Mouse (Mus musculus): ENCODE results near the gene Rhox4c.
"Not testable (repeated sequence)": the region's sequence is repeated elsewhere in the genome, so short reads cannot be mapped to it uniquely, and the experiment has no call there.

Rhox4c gene

GRCm38 (mm10) chrX:37480037-37480436 is at the start of gene Rhox4c:
TSS of gene Rhox4c (plus strand) at chrX:37480337.
- not testable (repeated sequence) for DNase-seq (ENCODE audit: low spot score)

DNA sequence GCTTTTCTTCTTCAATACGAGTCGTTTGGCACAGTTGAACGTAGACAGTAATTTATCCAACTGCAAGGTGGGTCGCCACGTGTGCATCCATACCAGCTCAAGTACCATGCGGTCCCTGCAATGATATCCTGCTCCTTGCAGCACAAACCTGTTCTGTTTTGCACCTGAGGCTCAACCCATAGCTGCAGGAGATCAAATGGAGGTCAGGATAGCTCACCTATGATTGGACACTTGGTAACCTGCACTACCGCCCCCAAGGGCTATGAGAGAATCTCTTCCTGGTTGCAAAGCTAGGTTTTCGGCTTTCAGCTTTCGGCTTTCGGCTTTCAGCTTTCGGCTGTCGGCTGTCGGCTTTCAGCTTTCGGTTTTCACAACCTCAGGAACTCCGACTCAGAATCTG is 47.9 kb upstream of the Rhox4c start, which contains the start of gene Rhox4b:
TSS of gene Rhox4b (plus strand) at position 301 of the 400 bp plus-strand sequence.
- DNase-seq (ENCODE audit: low spot score) = not testable (repeated sequence)

DNA sequence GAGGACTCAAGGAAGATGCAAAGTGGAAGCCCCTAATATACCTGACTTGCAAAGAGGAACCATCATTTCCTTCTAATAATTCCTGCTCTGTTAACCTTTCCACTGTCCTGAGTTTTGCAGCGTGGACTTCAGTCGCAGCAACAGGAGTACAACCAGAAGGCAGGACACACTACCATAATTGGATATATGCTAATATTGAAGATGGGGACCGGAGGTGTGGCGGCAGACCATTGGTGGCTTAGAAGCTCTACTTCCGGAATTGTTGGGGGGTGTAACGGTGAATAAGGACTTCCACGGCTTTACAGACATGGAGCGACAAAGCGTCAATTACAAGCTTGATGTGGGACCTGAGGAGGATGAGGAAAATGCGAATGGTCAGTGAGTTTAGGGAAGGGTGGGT is 26.8 kb upstream of the Rhox4c start, which contains the start of gene Rhox2c:
TSS of gene Rhox2c (plus strand) at position 301 of the 400 bp plus-strand sequence.
- not testable (repeated sequence) for DNase-seq (ENCODE audit: low spot score)

DNA sequence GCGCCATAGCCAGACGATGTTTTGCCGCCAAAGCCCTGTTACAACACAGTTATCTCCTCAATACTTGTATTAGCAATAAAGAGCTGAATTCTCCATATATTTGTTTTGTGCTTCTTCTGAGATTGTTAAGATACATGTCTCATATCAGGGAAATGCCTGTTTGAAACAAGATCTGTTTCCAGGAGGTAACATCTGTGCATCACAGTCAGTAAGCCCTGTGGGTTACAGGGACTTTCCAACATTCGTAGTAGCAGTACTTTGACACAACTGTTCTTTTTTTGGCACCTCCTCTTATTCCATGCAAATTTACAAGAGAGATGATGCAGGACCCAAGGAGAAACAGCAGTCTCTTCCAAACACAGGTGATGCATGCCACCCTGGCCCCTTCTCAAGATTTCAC is 21.9 kb upstream of the Rhox4c start, which contains the start of gene Rhox3c:
TSS of gene Rhox3c (plus strand) at position 301 of the 400 bp plus-strand sequence.
- not testable (repeated sequence) for DNase-seq (ENCODE audit: low spot score)

DNA sequence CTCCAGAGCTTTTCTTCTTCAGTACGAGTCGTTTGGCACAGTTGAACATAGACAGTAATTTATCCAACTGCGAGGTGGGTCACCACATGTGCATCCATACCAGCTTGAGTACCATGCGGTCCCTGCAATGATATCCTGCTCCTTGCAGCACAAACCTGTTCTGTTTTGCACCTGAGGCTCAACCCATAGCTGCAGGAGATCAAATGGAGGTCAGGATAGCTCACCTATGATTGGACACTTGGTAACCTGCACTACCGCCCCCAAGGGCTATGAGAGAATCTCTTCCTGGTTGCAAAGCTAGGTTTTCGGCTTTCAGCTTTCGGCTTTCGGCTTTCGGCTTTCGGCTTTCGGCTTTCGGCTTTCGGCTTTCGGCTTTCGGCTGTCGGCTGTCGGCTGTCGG is 33.9 kb downstream of the Rhox4c start, which contains the start of gene Rhox4d:
TSS of gene Rhox4d (plus strand) at position 301 of the 400 bp plus-strand sequence.
- not testable (repeated sequence) for DNase-seq (ENCODE audit: low spot score)

GRCm38 (mm10) chrX:37530152-37530551 is 50.0 kb downstream of the Rhox4c start, which contains the start of gene Rhox2e:
TSS of gene Rhox2e (plus strand) at chrX:37530452.
- DNase-seq (ENCODE audit: low spot score) = not testable (repeated sequence)
